Mouse (Mus musculus) liver, postnatal 0 days (tissue): ENCODE measurements around the gene Cdc40.

Source experiments
- CTCF ChIP-seq: sonication (generic); IDR thresholded peaks from 2 replicates; pipeline ENCODE4 v1.5.1; 2016; ENCODE audit warnings: antibody characterized with exemption, low read depth
- EP300 ChIP-seq: IDR thresholded peaks from 2 replicates; pipeline ENCODE4 v1.6.1; 2016; ENCODE audit warnings: antibody characterized with exemption, low read depth, mild to moderate bottlenecking

DNA sequence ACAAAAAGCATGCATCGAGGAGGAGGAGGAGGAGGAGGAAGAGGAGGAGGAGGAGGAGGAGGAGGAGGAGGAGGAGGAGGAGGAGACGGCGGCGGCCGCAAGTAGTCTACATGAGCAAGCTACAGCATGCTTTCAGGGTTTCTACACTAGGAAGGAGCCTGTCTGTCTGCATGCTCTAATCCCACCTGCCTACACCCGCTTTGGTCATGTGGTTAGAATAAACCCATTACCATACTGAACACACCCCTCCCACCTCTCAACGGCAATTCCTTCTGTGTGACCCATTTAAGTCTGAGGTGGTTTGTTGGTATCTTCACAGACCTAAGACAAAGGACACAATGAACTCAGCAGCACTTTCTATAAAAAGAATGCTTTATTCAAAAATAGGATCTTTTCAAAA lies 51.8 kb downstream of the Cdc40 start:
- TF ChIP-seq CTCF (no peak), EP300 (no peak)
